In genomic region chr9:30448459-30448858, GRCm38 (mm10) we compare ENCODE assay signal across 10 mouse cellular contexts. TPM values are rescaled to one million over a fixed set of nuclear protein-coding genes. Genes with fewer than 3 reads are reported as not detected.
DNase-seq lines count a peak whose midpoint lies in the region; ATAC-seq and TF ChIP-seq lines count a peak whose summit lies in the region.
"Had no signal": no experiment of that assay in that cellular context is flagged by ENCODE, and none has a peak within 500 bp of the region (broad histone marks: within the 10 kb centered on the region; RNA-seq: fewer than 3 reads in every experiment).

No protein-coding gene starts in this region.

- no peaks in the 10 kb centered on the region for H3K36me3 ChIP-seq in hindbrain, embryonic 11.5 days (ENCODE audit: control insufficient read depth, insufficient read depth, low read length)
- H3K36me3 ChIP-seq in hindbrain, embryonic 10.5 days = peaks cover 78% of the 10 kb centered on the region
- peaks cover 8% of the 10 kb centered on the region; the same call in 1 of the 2 replicates for H3K36me3 ChIP-seq in lung, postnatal 0 days (ENCODE audit: insufficient read depth, low read length)

- peak; percentile 44 for DNase-seq in hindbrain, embryonic 11.5 days (ENCODE audit: low spot score)
- DNase-seq in hindbrain, embryonic 10.5 days (ENCODE audit: low spot score) = no peak
- DNase-seq in urinary bladder, postnatal 25 days (ENCODE audit: low spot score) = peak; percentile 11
- no peak for DNase-seq in urinary bladder, adult 2 months (ENCODE audit: low spot score)
- peak; percentile 8 for DNase-seq in fat pad, adult 2 months (ENCODE audit: extremely low read depth, low read depth, low spot score)
- DNase-seq in lung, postnatal 0 days (ENCODE audit: low spot score) = peak; percentile 96
- DNase-seq in gastrocnemius, postnatal 10 days = no peak

- H3K9me3 ChIP-seq in hindbrain, embryonic 11.5 days (ENCODE audit: control insufficient read depth, low read length) = no peaks in the 10 kb centered on the region
- no peaks in the 10 kb centered on the region for H3K9me3 ChIP-seq in hindbrain, embryonic 10.5 days
- no peaks in the 10 kb centered on the region for H3K9me3 ChIP-seq in lung, postnatal 0 days (ENCODE audit: low read length)
- H3K9me3 ChIP-seq: embryonic facial prominence, embryonic 13.5 days; limb, embryonic 13.5 days had no signal

- 55% methylated on average over 4 of the region's 4 CpGs for WGBS in hindbrain, embryonic 11.5 days
- 48% methylated on average over 4 of the region's 4 CpGs for WGBS in hindbrain, embryonic 10.5 days
- 34% methylated on average over 4 of the region's 4 CpGs for WGBS in lung, postnatal 0 days

- TF ChIP-seq CTCF in lung, postnatal 0 days (IDR thresholded peaks at IDR 0.05) = peak; percentile 67

- H3K27ac ChIP-seq in hindbrain, embryonic 11.5 days (ENCODE audit: low read depth, low read length) = no peak overlapping the region
- H3K27ac ChIP-seq in hindbrain, embryonic 10.5 days = no peak overlapping the region
- H3K27ac ChIP-seq in lung, postnatal 0 days (ENCODE audit: low read length) = no peak overlapping the region
- H3K27ac ChIP-seq: embryonic facial prominence, embryonic 13.5 days; limb, embryonic 13.5 days had no signal

- ATAC-seq in hindbrain, embryonic 11.5 days (ENCODE audit: low FRiP score) = no peak
- ATAC-seq in lung, postnatal 0 days = peak; percentile 71
- ATAC-seq in megakaryocyte-erythroid progenitor cell, adult 5-6 weeks (replicated peaks; ENCODE audit: low FRiP score, low TSS enrichment, poor library complexity, severe bottlenecking) = no peak

- no peak overlapping the region for H3K4me3 ChIP-seq in hindbrain, embryonic 11.5 days (ENCODE audit: low read depth, low read length)
- no peak overlapping the region for H3K4me3 ChIP-seq in hindbrain, embryonic 10.5 days
- no peak overlapping the region for H3K4me3 ChIP-seq in lung, postnatal 0 days (ENCODE audit: low read depth, low read length)
- H3K4me3 ChIP-seq: embryonic facial prominence, embryonic 13.5 days; limb, embryonic 13.5 days had no signal

- TF ChIP-seq EP300 in lung, postnatal 0 days (IDR thresholded peaks at IDR 0.05) = peak; percentile 95

- H3K4me1 ChIP-seq in hindbrain, embryonic 11.5 days (replicated peaks; ENCODE audit: control insufficient read depth, insufficient read depth, low read length) = no peaks in the 10 kb centered on the region
- peaks cover 11% of the 10 kb centered on the region for H3K4me1 ChIP-seq in hindbrain, embryonic 10.5 days (replicated peaks)
- H3K4me1 ChIP-seq in lung, postnatal 0 days (ENCODE audit: insufficient read depth, low read depth, low read length) = peaks cover 15% of the 10 kb centered on the region; the same call in 1 of the 2 replicates
- H3K4me1 ChIP-seq: embryonic facial prominence, embryonic 13.5 days had no signal

- H3K27me3 ChIP-seq in hindbrain, embryonic 11.5 days (ENCODE audit: control insufficient read depth, insufficient read depth, low read length) = no peaks in the 10 kb centered on the region
- H3K27me3 ChIP-seq in hindbrain, embryonic 10.5 days (ENCODE audit: insufficient read depth, poor library complexity, severe bottlenecking) = no peaks in the 10 kb centered on the region
- H3K27me3 ChIP-seq in lung, postnatal 0 days (replicated peaks; ENCODE audit: insufficient read depth, low read length) = no peaks in the 10 kb centered on the region
- H3K27me3 ChIP-seq: embryonic facial prominence, embryonic 13.5 days; limb, embryonic 13.5 days had no signal

- H3K4me2 ChIP-seq in hindbrain, embryonic 11.5 days (replicated peaks; ENCODE audit: low read depth, low read length) = no peak overlapping the region
- H3K4me2 ChIP-seq in lung, postnatal 0 days (replicated peaks; ENCODE audit: low read depth, low read length) = no peak overlapping the region
- H3K4me2 ChIP-seq: embryonic facial prominence, embryonic 13.5 days; limb, embryonic 13.5 days had no signal

- no peak overlapping the region for H3K9ac ChIP-seq in hindbrain, embryonic 11.5 days (ENCODE audit: low read depth, low read length)
- H3K9ac ChIP-seq in lung, postnatal 0 days (replicated peaks; ENCODE audit: low read depth) = no peak overlapping the region
- H3K9ac ChIP-seq: embryonic facial prominence, embryonic 13.5 days; limb, embryonic 13.5 days had no signal

RNA-seq across cellular contexts. Expression of gene Snx19, which starts 21.6 kb away (rescaled TPM):
- 23.6 and 27.6 TPM in 2 replicates for polyA plus RNA-seq in hindbrain, embryonic 11.5 days (2014; fragmentation: Nextera tagmentation; extraction: Ambion mirVana)
- polyA plus RNA-seq in hindbrain, embryonic 10.5 days (2016; fragmentation: Nextera tagmentation; extraction: Ambion mirVana) = 21.2 and 23.7 TPM in 2 replicates
- 20.2 and 21.0 TPM in 2 replicates for polyA plus RNA-seq in urinary bladder, adult 2 months (2012; rRNA removed)
- polyA plus RNA-seq in lung, postnatal 0 days (2015; fragmentation: Nextera tagmentation; extraction: Ambion mirVana) = 12.6 and 13.5 TPM in 2 replicates
- total RNA-seq in megakaryocyte-erythroid progenitor cell, adult 5-6 weeks (2014; fragmentation: Nextera tagmentation) = 11.3 and 16.5 TPM in 2 replicates
- total RNA-seq in megakaryocyte-erythroid progenitor cell, adult 5-6 weeks (2017) = 13.3 and 13.9 TPM in 2 replicates
- 10 to 100 TPM; 18.8 to 19.2 TPM for total RNA-seq in gastrocnemius, postnatal 10 days (2021)

Comparison
In these comparisons a context has a peak if more than half of its experiments do, and no peak if none do; other contexts are left out.
1. DNase-seq: peak in hindbrain, embryonic 11.5 days (single experiment), urinary bladder, postnatal 25 days (single experiment), fat pad, adult 2 months (single experiment) and lung, postnatal 0 days (single experiment); none in hindbrain, embryonic 10.5 days (single experiment), urinary bladder, adult 2 months (single experiment) and gastrocnemius, postnatal 10 days (single experiment).